Mouse (Mus musculus) brain, embryonic 14.5 days (tissue): ENCODE results near the gene Gm10260.

Experiments used
- CTCF ChIP-seq: fragments of 200-500 bp; IDR thresholded peaks from 2 replicates; pipeline ENCODE4 v1.5.1; 2012; ENCODE audit warnings: inconsistent platforms, mild to moderate bottlenecking, moderate library complexity, borderline replicate concordance; ENCODE audit not compliant: insufficient read depth, insufficient read length; ENCODE audit errors: extremely low read depth
- POLR2A ChIP-seq: fragments of 200-500 bp; IDR thresholded peaks from 2 replicates; pipeline ENCODE4 v1.6.1; 2012; ENCODE audit warnings: mild to moderate bottlenecking, inconsistent platforms, borderline replicate concordance; ENCODE audit not compliant: poor library complexity, insufficient read depth, insufficient read length, severe bottlenecking; ENCODE audit errors: extremely low read depth

DNA sequence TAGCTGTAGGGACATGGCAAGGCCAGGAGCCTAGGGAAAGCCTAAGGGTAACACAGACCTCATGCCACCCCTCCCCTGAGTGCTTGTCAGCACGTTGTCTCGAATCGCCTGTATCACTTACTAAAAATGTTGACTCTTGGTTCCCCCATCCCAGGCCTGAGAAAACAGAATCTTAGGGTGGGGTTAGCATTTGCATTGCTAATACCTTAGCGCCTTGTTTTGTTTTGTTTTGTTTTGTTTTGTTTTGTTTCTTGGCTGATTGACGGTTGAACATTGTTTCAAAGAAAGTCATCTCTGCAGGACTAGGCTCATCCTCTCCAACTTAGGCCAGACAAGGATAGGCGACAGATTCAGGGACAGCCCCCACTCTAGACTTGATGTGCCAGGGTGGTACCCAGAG is 35.9 kb downstream of the Gm10260 start:
- TF ChIP-seq CTCF (no peak), POLR2A (no peak)
